ENCODE assay signal across 8 mouse cellular contexts in the genomic region with DNA sequence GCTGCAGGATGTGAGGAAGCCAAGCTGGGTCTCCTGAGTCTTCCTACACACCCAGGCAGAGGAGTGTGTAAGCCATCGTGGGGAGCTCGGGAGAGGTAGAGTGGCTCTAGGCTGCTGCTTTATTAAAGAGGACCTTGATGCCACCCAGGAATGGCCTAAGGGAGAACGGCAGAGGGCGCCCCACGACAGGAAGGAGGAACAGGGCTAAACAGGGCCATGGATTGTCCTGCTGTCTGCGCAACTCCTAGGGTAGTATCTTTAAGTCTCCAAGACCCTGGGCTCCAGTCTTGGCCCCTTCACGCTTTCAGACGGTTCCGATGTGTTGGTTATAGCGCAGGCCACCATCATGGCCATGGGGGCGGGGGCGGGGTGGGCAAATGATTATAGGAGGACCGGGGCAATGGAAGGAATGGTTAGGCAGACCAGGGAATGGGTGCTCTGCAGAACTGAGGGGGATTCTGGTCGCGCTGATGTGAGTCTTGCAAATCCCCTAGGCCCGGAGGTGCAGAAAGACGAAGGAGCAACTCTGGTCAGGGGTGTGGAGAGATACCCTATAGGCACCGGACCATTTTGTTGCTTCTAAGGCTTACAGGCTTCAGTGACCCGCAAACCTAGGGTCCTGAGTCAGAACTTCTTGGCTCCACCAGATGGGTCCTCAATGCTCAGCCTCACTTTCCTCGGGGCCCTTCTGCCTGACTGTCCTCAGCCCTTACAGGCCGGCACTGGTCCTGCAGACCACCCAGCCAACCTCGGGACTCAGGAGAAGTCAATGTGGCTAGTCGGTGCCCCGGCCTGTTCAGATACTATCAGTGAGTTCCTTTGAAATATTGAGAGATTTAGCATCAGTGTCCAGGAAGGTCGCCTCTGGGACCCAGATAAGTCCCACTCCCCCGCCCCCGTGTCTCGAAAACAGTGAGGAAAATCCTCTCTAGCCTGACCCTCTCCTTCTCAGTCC. TPM values are rescaled to one million over a fixed set of nuclear protein-coding genes. Genes with fewer than 3 reads are reported as not detected.
DNase-seq lines count a peak whose midpoint lies in the region; ATAC-seq and TF ChIP-seq lines count a peak whose summit lies in the region.

No protein-coding gene starts in this region.

- peaks cover 6 to 16% of the 10 kb centered on the region in 2 experiments for H3K4me1 ChIP-seq in heart, embryonic 14.5 days (ENCODE audit: control insufficient read depth in 2 of 2, insufficient read depth in 2 of 2, low read length in 2 of 2)
- H3K4me1 ChIP-seq in liver, embryonic 12.5 days = peaks cover 8% of the 10 kb centered on the region; the same call in 1 of the 2 replicates
- peaks cover 22% of the 10 kb centered on the region for H3K4me1 ChIP-seq in midbrain, postnatal 0 days (ENCODE audit: insufficient read depth, low read length)

- H3K9ac ChIP-seq in heart, embryonic 14.5 days (ENCODE audit: low read length) = peak overlapping the region; percentile 69
- no peak overlapping the region for H3K9ac ChIP-seq in liver, embryonic 12.5 days
- peak overlapping the region; percentile 93 for H3K9ac ChIP-seq in midbrain, postnatal 0 days (replicated peaks; ENCODE audit: low read length, poor library complexity, severe bottlenecking)

- no peaks in the 10 kb centered on the region for H3K36me3 ChIP-seq in heart, embryonic 14.5 days (ENCODE audit: control insufficient read depth, insufficient read depth, low read length)
- H3K36me3 ChIP-seq in liver, embryonic 12.5 days = no peaks in the 10 kb centered on the region
- 0 out of 2 replicates have a peak, but pooled peaks cover 3% of the 10 kb centered on the region for H3K36me3 ChIP-seq in midbrain, postnatal 0 days (ENCODE audit: insufficient read depth, low read length)

- peak; percentile 70 for TF ChIP-seq CTCF in midbrain, postnatal 0 days (IDR thresholded peaks at IDR 0.05)

- H3K9me3 ChIP-seq in heart, embryonic 14.5 days (ENCODE audit: control insufficient read depth, low read length) = no peaks in the 10 kb centered on the region
- no peaks in the 10 kb centered on the region for H3K9me3 ChIP-seq in liver, embryonic 12.5 days (replicated peaks)
- H3K9me3 ChIP-seq in midbrain, postnatal 0 days (ENCODE audit: low read length) = no peaks in the 10 kb centered on the region

- peak; percentile 63 for DNase-seq in ovary, postnatal 36 days (ENCODE audit: low spot score)
- no peak for DNase-seq in ovary, adult 18-20 months (ENCODE audit: low spot score)
- peak; percentile 72 to 82 for DNase-seq in cerebellum, postnatal 36 days
- DNase-seq in kidney, postnatal 14 days = peak; percentile 26
- DNase-seq in midbrain, postnatal 0 days (ENCODE audit: low spot score) = peak; percentile 39

- no peak for ATAC-seq in heart, embryonic 14.5 days (ENCODE audit: insufficient number of reproducible peaks, insufficient read depth, low FRiP score, low read depth)
- no peak for ATAC-seq in liver, embryonic 12.5 days
- ATAC-seq in midbrain, postnatal 0 days (ENCODE audit: low FRiP score) = 0 out of 2 replicates have a peak, but pooled peaks have one; percentile 1
- ATAC-seq in erythroid progenitor cell, adult 5-6 weeks (replicated peaks; ENCODE audit: low FRiP score, poor library complexity, severe bottlenecking) = no peak

- no peak overlapping the region for H3K27ac ChIP-seq in heart, embryonic 14.5 days (replicated peaks in 1 of 2; ENCODE audit: control insufficient read depth in 1 of 2, insufficient read depth in 1 of 2, low read depth in 2 of 2, low read length in 2 of 2)
- H3K27ac ChIP-seq in liver, embryonic 12.5 days = no peak overlapping the region
- H3K27ac ChIP-seq in midbrain, postnatal 0 days (ENCODE audit: low read depth, low read length) = peak overlapping the region; percentile 96

- peaks cover 46% of the 10 kb centered on the region for H3K27me3 ChIP-seq in heart, embryonic 14.5 days (ENCODE audit: control insufficient read depth, insufficient read depth, low read length)
- H3K27me3 ChIP-seq in liver, embryonic 12.5 days (replicated peaks) = peaks cover 61% of the 10 kb centered on the region
- H3K27me3 ChIP-seq in midbrain, postnatal 0 days (ENCODE audit: insufficient read depth, low read length) = no peaks in the 10 kb centered on the region

- peak overlapping the region; percentile 71 to 74 for H3K4me3 ChIP-seq in heart, embryonic 14.5 days (ENCODE audit: control insufficient read depth in 1 of 2, insufficient read depth in 1 of 2, low read depth in 1 of 2, low read length in 2 of 2)
- H3K4me3 ChIP-seq in liver, embryonic 12.5 days = peak overlapping the region; percentile 45; the same call in 1 of the 2 replicates
- H3K4me3 ChIP-seq in midbrain, postnatal 0 days (ENCODE audit: low read depth, low read length) = peak overlapping the region; percentile 90

- 34% methylated on average over 28 of the region's 28 CpGs for WGBS in heart, embryonic 14.5 days
- WGBS in liver, embryonic 12.5 days (ENCODE audit: insufficient replicate concordance) = 32% methylated on average over 28 of the region's 28 CpGs
- WGBS in midbrain, postnatal 0 days = 33% methylated on average over 27 of the region's 28 CpGs

- H3K4me2 ChIP-seq in heart, embryonic 14.5 days (ENCODE audit: low read length) = peak overlapping the region; percentile 100
- peak overlapping the region; percentile 72 for H3K4me2 ChIP-seq in liver, embryonic 12.5 days
- peak overlapping the region; percentile 82 for H3K4me2 ChIP-seq in midbrain, postnatal 0 days (ENCODE audit: low read depth, low read length, poor library complexity, severe bottlenecking)

RNA-seq across cellular contexts. Expression of gene Nat8l, which starts 0.8 kb away (rescaled TPM):
- polyA plus RNA-seq in heart, embryonic 14.5 days (2014; fragmentation: Nextera tagmentation; extraction: Ambion mirVana) = 0.57 and 0.66 TPM in 2 replicates
- 0.04 and 0.08 TPM in 2 replicates for polyA plus RNA-seq in liver, embryonic 12.5 days (2016; fragmentation: Nextera tagmentation; extraction: Ambion mirVana)
- total RNA-seq in midbrain, postnatal 0 days (2014; rRNA removed) = 42.9 and 46.6 TPM in 2 replicates
- 5.3 and 6.1 TPM in 2 replicates for polyA plus RNA-seq in midbrain, postnatal 0 days (2015; fragmentation: Nextera tagmentation; extraction: Ambion mirVana)
- 0.72 TPM in 1 of 2 replicates, not detected in the other for total RNA-seq in erythroid progenitor cell, adult 5-6 weeks (2015; ENCODE audit: low replicate concordance)
- total RNA-seq in erythroid progenitor cell, adult 5-6 weeks (2017; ENCODE audit: low replicate concordance) = 0.15 and 0.77 TPM in 2 replicates

RNA-seq across cellular contexts. Expression of gene Gm1673, which starts 11.7 kb away (rescaled TPM):
- 49.5 and 66.7 TPM in 2 replicates for polyA plus RNA-seq in heart, embryonic 14.5 days (2014; fragmentation: Nextera tagmentation; extraction: Ambion mirVana)
- 11.6 and 13.0 TPM in 2 replicates for polyA plus RNA-seq in liver, embryonic 12.5 days (2016; fragmentation: Nextera tagmentation; extraction: Ambion mirVana)
- 635 and 874 TPM in 2 replicates for total RNA-seq in midbrain, postnatal 0 days (2014; rRNA removed)
- 837 and 845 TPM in 2 replicates for polyA plus RNA-seq in midbrain, postnatal 0 days (2015; fragmentation: Nextera tagmentation; extraction: Ambion mirVana)
- not detected in 2 replicates for total RNA-seq in erythroid progenitor cell, adult 5-6 weeks (2015; ENCODE audit: low replicate concordance)
- total RNA-seq in erythroid progenitor cell, adult 5-6 weeks (2017; ENCODE audit: low replicate concordance) = not detected in 2 replicates

RNA-seq across cellular contexts. Expression of gene Nelfa, which starts 58.7 kb away (rescaled TPM):
- 24.4 and 25.8 TPM in 2 replicates for polyA plus RNA-seq in heart, embryonic 14.5 days (2014; fragmentation: Nextera tagmentation; extraction: Ambion mirVana)
- polyA plus RNA-seq in liver, embryonic 12.5 days (2016; fragmentation: Nextera tagmentation; extraction: Ambion mirVana) = 42.7 and 42.9 TPM in 2 replicates
- total RNA-seq in midbrain, postnatal 0 days (2014; rRNA removed) = 26.1 and 29.6 TPM in 2 replicates
- 32.5 and 34.9 TPM in 2 replicates for polyA plus RNA-seq in midbrain, postnatal 0 days (2015; fragmentation: Nextera tagmentation; extraction: Ambion mirVana)
- total RNA-seq in erythroid progenitor cell, adult 5-6 weeks (2015; ENCODE audit: low replicate concordance) = 12.3 and 28.1 TPM in 2 replicates
- 12.5 and 25.8 TPM in 2 replicates for total RNA-seq in erythroid progenitor cell, adult 5-6 weeks (2017; ENCODE audit: low replicate concordance)

Comparison
In these comparisons a context has a peak if more than half of its experiments do, and no peak if none do; other contexts are left out.
1. RNA of gene Gm1673, which starts 11.7 kb away (polyA plus RNA-seq): 837 to 845 TPM in midbrain, postnatal 0 days; 49.5 to 66.7 TPM in heart, embryonic 14.5 days and 11.6 to 13.0 TPM in liver, embryonic 12.5 days; every median in the first group is over 10 times any median in the second.
2. Peak in every context shown above with its lines, with median percentiles within 50 percentile points of each other: H3K4me2 ChIP-seq and H3K4me3 ChIP-seq.